Mouse (Mus musculus): ENCODE measurements around the gene Fign. TPM values are rescaled to one million over a fixed set of nuclear protein-coding genes. Genes with fewer than 3 reads are reported as not detected.

The Fign gene
- polyA plus RNA-seq, 1 experiment from 2014 or later: 6.8 TPM

- no peak overlapping the region for H3K27ac ChIP-seq (ENCODE audit: low read length)
- peaks cover 22% of the 10 kb centered on the region for H3K4me1 ChIP-seq (ENCODE audit: control insufficient read depth, insufficient read depth, low read length)
- 70% methylated on average over 4 of the region's 4 CpGs for WGBS
- H3K4me2 ChIP-seq (ENCODE audit: low read depth, low read length): no peak overlapping the region
- H3K27me3 ChIP-seq (ENCODE audit: control insufficient read depth, insufficient read depth, low read length): no peaks in the 10 kb centered on the region
- no peaks in the 10 kb centered on the region for H3K9me3 ChIP-seq (replicated peaks; ENCODE audit: control insufficient read depth, low read length)
- no peaks in the 10 kb centered on the region for H3K36me3 ChIP-seq (ENCODE audit: control insufficient read depth, insufficient read depth)
- ATAC-seq (replicated peaks; ENCODE audit: extremely low read depth, insufficient read depth, low FRiP score): no peak
- no peak overlapping the region for H3K4me3 ChIP-seq (ENCODE audit: low read length)
- H3K9ac ChIP-seq (ENCODE audit: low read length): no peak overlapping the region
Observed at GRCm38 (mm10) chr2:64072158-64072557, 25.7 kb downstream of the Fign start.

- Histone ChIP-seq H3K4me2 (ENCODE audit: low read depth, low read length) (peak overlapping the region; percentile 45), H3K9me3 (replicated peaks; ENCODE audit: control insufficient read depth, low read length) (no peaks in the 10 kb centered on the region), H3K27me3 (ENCODE audit: control insufficient read depth, insufficient read depth, low read length) (no peaks in the 10 kb centered on the region), H3K9ac (ENCODE audit: low read length) (no peak overlapping the region), H3K4me3 (ENCODE audit: low read length) (no peak overlapping the region), H3K36me3 (ENCODE audit: control insufficient read depth, insufficient read depth) (no peaks in the 10 kb centered on the region), H3K27ac (ENCODE audit: low read length) (peak overlapping the region; percentile 36; the same call in 1 of the 2 replicates), H3K4me1 (ENCODE audit: control insufficient read depth, insufficient read depth, low read length) (peaks cover 9% of the 10 kb centered on the region)
- ATAC-seq (replicated peaks; ENCODE audit: extremely low read depth, insufficient read depth, low FRiP score): peak; percentile 89
- WGBS: 45% methylated on average over 10 of the region's 10 CpGs
Observed at GRCm38 (mm10) chr2:64069950-64070695, 27.7 kb downstream of the Fign start.

DNA sequence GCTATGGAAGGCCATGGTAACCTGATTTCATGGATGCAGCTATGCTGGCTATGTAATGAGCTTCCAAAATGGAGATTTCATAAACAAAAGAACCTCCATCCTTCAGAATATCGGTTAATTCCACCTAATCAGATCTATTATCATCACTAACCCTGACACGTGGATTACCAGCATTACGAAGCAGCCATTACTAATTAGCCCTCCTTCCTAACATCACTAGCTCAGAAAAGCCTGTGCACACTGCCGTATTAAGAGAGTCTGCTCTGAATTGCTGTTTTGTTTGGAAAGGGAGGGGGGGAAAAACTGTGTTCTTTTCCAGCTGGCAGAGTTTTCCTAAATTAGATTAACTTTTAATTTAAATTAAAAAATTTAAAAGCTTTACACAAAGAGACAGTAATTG lies 32.3 kb downstream of the Fign start:
- no peaks in the 10 kb centered on the region for H3K36me3 ChIP-seq (ENCODE audit: control insufficient read depth, insufficient read depth)
- no peaks in the 10 kb centered on the region for H3K27me3 ChIP-seq (ENCODE audit: control insufficient read depth, insufficient read depth, low read length)
- no peak overlapping the region for H3K9ac ChIP-seq (ENCODE audit: low read length)
- H3K4me2 ChIP-seq (ENCODE audit: low read depth, low read length): no peak overlapping the region
- WGBS: 87% methylated on average over 4 of the region's 4 CpGs
- ATAC-seq (replicated peaks; ENCODE audit: extremely low read depth, insufficient read depth, low FRiP score): no peak
- H3K9me3 ChIP-seq (replicated peaks; ENCODE audit: control insufficient read depth, low read length): no peaks in the 10 kb centered on the region
- H3K4me1 ChIP-seq (ENCODE audit: control insufficient read depth, insufficient read depth, low read length): no peaks in the 10 kb centered on the region; the same call in 1 of the 2 replicates
- H3K4me3 ChIP-seq (ENCODE audit: low read length): no peak overlapping the region
- H3K27ac ChIP-seq (ENCODE audit: low read length): no peak overlapping the region

DNA sequence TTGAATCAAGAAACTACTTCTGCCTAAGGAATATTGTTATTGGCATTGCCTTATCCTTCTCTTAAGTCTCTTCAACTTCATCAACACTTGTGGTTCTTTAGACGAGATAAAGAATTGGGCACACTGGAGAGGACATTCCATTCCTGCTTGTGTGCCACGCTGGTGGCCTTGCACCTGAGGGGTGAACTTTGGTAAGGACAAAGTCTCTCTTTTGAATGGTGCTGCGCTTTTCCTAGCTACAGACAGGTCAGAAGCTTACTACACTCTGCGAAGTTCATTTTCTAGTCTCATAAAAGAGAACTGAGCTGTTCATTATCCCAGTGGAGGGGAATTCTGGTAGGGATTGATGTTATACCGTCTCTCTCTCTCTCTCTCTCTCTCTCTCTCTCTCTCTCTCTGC lies 38.4 kb downstream of the Fign start:
- Histone ChIP-seq H3K4me3 (ENCODE audit: low read length) (no peak overlapping the region), H3K27me3 (ENCODE audit: control insufficient read depth, insufficient read depth, low read length) (no peaks in the 10 kb centered on the region), H3K4me1 (ENCODE audit: control insufficient read depth, insufficient read depth, low read length) (peaks cover 17% of the 10 kb centered on the region), H3K27ac (ENCODE audit: low read length) (0 out of 2 replicates have a peak overlapping the region, but pooled peaks have one; percentile 40), H3K9ac (ENCODE audit: low read length) (no peak overlapping the region), H3K36me3 (ENCODE audit: control insufficient read depth, insufficient read depth) (no peaks in the 10 kb centered on the region), H3K9me3 (replicated peaks; ENCODE audit: control insufficient read depth, low read length) (no peaks in the 10 kb centered on the region), H3K4me2 (ENCODE audit: low read depth, low read length) (no peak overlapping the region)
- 66% methylated on average over 5 of the region's 5 CpGs for WGBS
- peak; percentile 11; the same call in 1 of the 2 replicates for ATAC-seq (replicated peaks; ENCODE audit: extremely low read depth, insufficient read depth, low FRiP score)

- H3K27me3 ChIP-seq (ENCODE audit: control insufficient read depth, insufficient read depth, low read length): no peaks in the 10 kb centered on the region
- no peak overlapping the region for H3K4me2 ChIP-seq (ENCODE audit: low read depth, low read length)
- no peak overlapping the region for H3K9ac ChIP-seq (ENCODE audit: low read length)
- no peaks in the 10 kb centered on the region for H3K36me3 ChIP-seq (ENCODE audit: control insufficient read depth, insufficient read depth)
- no peak overlapping the region for H3K27ac ChIP-seq (ENCODE audit: low read length)
- no peak for ATAC-seq (replicated peaks; ENCODE audit: extremely low read depth, insufficient read depth, low FRiP score)
- H3K9me3 ChIP-seq (replicated peaks; ENCODE audit: control insufficient read depth, low read length): no peaks in the 10 kb centered on the region
- no peak overlapping the region for H3K4me3 ChIP-seq (ENCODE audit: low read length)
- 61% methylated on average over 2 of the region's 2 CpGs for WGBS
- H3K4me1 ChIP-seq (ENCODE audit: control insufficient read depth, insufficient read depth, low read length): peaks cover 14% of the 10 kb centered on the region
Observed at GRCm38 (mm10) chr2:64048142-64048541, 49.7 kb downstream of the Fign start.

- Histone ChIP-seq H3K4me2 (ENCODE audit: low read depth, low read length) (no peak overlapping the region), H3K4me3 (ENCODE audit: low read length) (no peak overlapping the region), H3K9me3 (replicated peaks; ENCODE audit: control insufficient read depth, low read length) (no peaks in the 10 kb centered on the region), H3K36me3 (ENCODE audit: control insufficient read depth, insufficient read depth) (no peaks in the 10 kb centered on the region), H3K27ac (ENCODE audit: low read length) (no peak overlapping the region), H3K27me3 (ENCODE audit: control insufficient read depth, insufficient read depth, low read length) (no peaks in the 10 kb centered on the region), H3K9ac (ENCODE audit: low read length) (no peak overlapping the region), H3K4me1 (ENCODE audit: control insufficient read depth, insufficient read depth, low read length) (peaks cover 9% of the 10 kb centered on the region)
- peak; percentile 49; the same call in 1 of the 2 replicates for ATAC-seq (replicated peaks; ENCODE audit: extremely low read depth, insufficient read depth, low FRiP score)
- 41% methylated on average over 3 of the region's 3 CpGs for WGBS
Observed at GRCm38 (mm10) chr2:64043099-64043498, 54.7 kb downstream of the Fign start.

DNA sequence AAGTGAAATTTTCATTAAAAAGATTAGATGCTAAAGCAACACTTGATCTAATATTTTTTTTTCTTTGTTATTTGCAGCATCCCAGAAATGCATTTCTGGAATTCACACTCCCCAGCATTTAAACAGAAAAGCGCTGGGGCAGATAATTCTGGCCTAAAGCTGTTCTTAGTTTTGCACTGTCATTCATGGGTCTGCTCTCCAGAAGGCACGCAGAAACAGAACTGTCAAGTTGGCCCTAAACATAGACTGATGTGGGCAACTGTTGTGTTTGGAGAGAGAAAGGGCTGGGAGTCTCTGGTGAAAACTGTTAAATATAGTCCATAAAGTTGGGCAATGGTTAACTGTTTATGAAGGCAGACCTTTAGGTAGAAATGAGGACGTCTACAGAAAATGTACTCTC lies 62.4 kb downstream of the Fign start:
- peak; percentile 45; the same call in 1 of the 2 replicates for ATAC-seq (replicated peaks; ENCODE audit: extremely low read depth, insufficient read depth, low FRiP score)
- H3K36me3 ChIP-seq (ENCODE audit: control insufficient read depth, insufficient read depth): no peaks in the 10 kb centered on the region
- peaks cover 5% of the 10 kb centered on the region for H3K4me1 ChIP-seq (ENCODE audit: control insufficient read depth, insufficient read depth, low read length)
- 23% methylated on average over 3 of the region's 3 CpGs for WGBS
- H3K9me3 ChIP-seq (replicated peaks; ENCODE audit: control insufficient read depth, low read length): no peaks in the 10 kb centered on the region
- H3K4me3 ChIP-seq (ENCODE audit: low read length): no peak overlapping the region
- no peak overlapping the region for H3K27ac ChIP-seq (ENCODE audit: low read length)
- H3K4me2 ChIP-seq (ENCODE audit: low read depth, low read length): no peak overlapping the region
- H3K9ac ChIP-seq (ENCODE audit: low read length): no peak overlapping the region
- no peaks in the 10 kb centered on the region for H3K27me3 ChIP-seq (ENCODE audit: control insufficient read depth, insufficient read depth, low read length)

DNA sequence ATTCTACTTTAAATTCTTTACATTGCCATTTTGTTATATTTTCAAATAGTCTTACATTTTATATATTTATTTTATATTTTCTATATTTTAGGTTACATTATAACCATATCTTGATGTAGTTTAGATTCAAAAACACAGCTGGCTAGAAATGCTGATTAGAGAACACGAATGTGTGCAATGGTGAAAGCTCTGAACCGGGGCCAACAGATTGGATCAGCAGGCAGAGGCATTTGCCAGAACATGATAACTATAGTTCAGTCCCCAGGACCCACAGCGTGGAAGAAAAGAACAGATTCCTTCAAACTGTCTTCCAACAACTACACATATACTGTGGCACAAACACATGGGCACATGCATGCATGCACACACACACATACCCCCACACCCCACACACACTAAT lies 64.0 kb downstream of the Fign start:
- Histone ChIP-seq H3K9ac (ENCODE audit: low read length) (no peak overlapping the region), H3K9me3 (replicated peaks; ENCODE audit: control insufficient read depth, low read length) (no peaks in the 10 kb centered on the region), H3K36me3 (ENCODE audit: control insufficient read depth, insufficient read depth) (no peaks in the 10 kb centered on the region), H3K27me3 (ENCODE audit: control insufficient read depth, insufficient read depth, low read length) (no peaks in the 10 kb centered on the region), H3K4me1 (ENCODE audit: control insufficient read depth, insufficient read depth, low read length) (peaks cover 5% of the 10 kb centered on the region), H3K4me3 (ENCODE audit: low read length) (no peak overlapping the region), H3K4me2 (ENCODE audit: low read depth, low read length) (no peak overlapping the region), H3K27ac (ENCODE audit: low read length) (no peak overlapping the region)
- 43% methylated on average over 3 of the region's 3 CpGs for WGBS
- no peak for ATAC-seq (replicated peaks; ENCODE audit: extremely low read depth, insufficient read depth, low FRiP score)

GRCm38 (mm10) chr2:64025961-64026360 lies 71.9 kb downstream of the Fign start:
- Histone ChIP-seq H3K4me1 (ENCODE audit: control insufficient read depth, insufficient read depth, low read length) (peaks cover 12% of the 10 kb centered on the region), H3K4me3 (ENCODE audit: low read length) (no peak overlapping the region), H3K9ac (ENCODE audit: low read length) (no peak overlapping the region), H3K27ac (ENCODE audit: low read length) (no peak overlapping the region), H3K4me2 (ENCODE audit: low read depth, low read length) (no peak overlapping the region), H3K9me3 (replicated peaks; ENCODE audit: control insufficient read depth, low read length) (no peaks in the 10 kb centered on the region), H3K27me3 (ENCODE audit: control insufficient read depth, insufficient read depth, low read length) (no peaks in the 10 kb centered on the region), H3K36me3 (ENCODE audit: control insufficient read depth, insufficient read depth) (no peaks in the 10 kb centered on the region)
- no peak for ATAC-seq (replicated peaks; ENCODE audit: extremely low read depth, insufficient read depth, low FRiP score)
- WGBS: 63% methylated on average over 4 of the region's 4 CpGs
